Mouse (Mus musculus) embryonic facial prominence, embryonic 11.5 days (tissue): Measurements from ENCODE around the gene BC107364. TPM values are rescaled to one million over a fixed set of nuclear protein-coding genes. Genes with fewer than 3 reads are reported as not detected.
"Not testable (repeated sequence)": the region's sequence is repeated elsewhere in the genome, so short reads cannot be mapped to it uniquely, and the experiment has no call there.

Experiments
- ATAC-seq: fragments of 200-750 bp; cut with Nextera tagmentation; replicated peaks from 2 replicates; pipeline ENCODE4 v1.8.0; 2017; ENCODE audit warnings: low read depth; ENCODE audit not compliant: insufficient number of reproducible peaks, low FRiP score, low TSS enrichment
- DNase-seq: peaks from one replicate; pipeline ENCODE4 v3.0.0-alpha.2; 2015; ENCODE audit warnings: low spot score
- H3K27ac ChIP-seq: fragments of 300-500 bp; sonication (generic); replicated peaks from 2 replicates; pipeline ENCODE4 v1.5.1; 2014; ENCODE audit warnings: mild to moderate bottlenecking, low read depth, low read length, control low read depth
- H3K27me3 ChIP-seq: fragments of 300-500 bp; sonication (generic); 2 replicates; pipeline ENCODE4 v1.6.1; 2014; ENCODE audit warnings: mild to moderate bottlenecking, low read length, moderate library complexity, mixed read lengths; ENCODE audit not compliant: control insufficient read depth, insufficient read depth
- H3K36me3 ChIP-seq: fragments of 300-500 bp; sonication (generic); replicated peaks from 2 replicates; pipeline ENCODE4 v1.6.1; 2014; ENCODE audit warnings: low read depth, mild to moderate bottlenecking, low read length, moderate library complexity, mixed read lengths; ENCODE audit not compliant: control insufficient read depth, insufficient read depth
- H3K4me1 ChIP-seq: fragments of 300-500 bp; sonication (generic); 2 replicates; pipeline ENCODE4 v1.6.1; 2014; ENCODE audit warnings: low read length, mixed read lengths; ENCODE audit not compliant: control insufficient read depth, insufficient read depth
- H3K4me2 ChIP-seq: fragments of 300-500 bp; sonication (generic); 2 replicates; pipeline ENCODE4 v1.6.1; 2014; ENCODE audit warnings: low read depth, mild to moderate bottlenecking, control low read depth, low read length, moderate library complexity
- H3K4me3 ChIP-seq: fragments of 300-500 bp; sonication (generic); 2 replicates; pipeline ENCODE4 v1.5.1; 2014; ENCODE audit warnings: low read depth, low read length, control low read depth
- H3K9ac ChIP-seq: fragments of 300-500 bp; sonication (generic); replicated peaks from 2 replicates; pipeline ENCODE4 v1.6.1; 2014; ENCODE audit warnings: mild to moderate bottlenecking, control low read depth, low read length
- H3K9me3 ChIP-seq: fragments of 300-500 bp; sonication (generic); replicated peaks from 2 replicates; pipeline ENCODE4 v1.6.1; 2016; ENCODE audit warnings: mild to moderate bottlenecking, low read length, inconsistent platforms, mixed read lengths; ENCODE audit not compliant: control insufficient read depth
- WGBS: fragments of 180-500 bp; shearing (Covaris S2); extraction: QIAGEN DNeasy Blood & Tissue Kit; methylation state at CpG from one replicate; pipeline ENCODE4 v1.1.7; 2014; 5-methylcytosine and 5-hydroxymethylcytosine counted together
- polyA plus RNA-seq: library from polyadenylated mRNA; unstranded; fragments of >200 nt; fragmentation: Nextera tagmentation; extraction: Ambion mirVana; gene quantifications from 2 replicates; pipeline ENCODE4 v1.2.1, GENCODE M21; 2014

BC107364 gene
- polyA plus RNA-seq, 1 experiment from 2014 or later, result not detected

- no CpG with 5 or more reads among the region's 55 CpGs for WGBS
- H3K9me3 ChIP-seq, H3K36me3 ChIP-seq, DNase-seq, H3K27me3 ChIP-seq, H3K4me1 ChIP-seq: not testable (repeated sequence)
- peak; percentile 84 for ATAC-seq
- Histone ChIP-seq H3K27ac (0 out of 2 replicates have a peak overlapping the region, but pooled peaks have one; percentile 35), H3K4me3 (peak overlapping the region; percentile 21; the same call in 1 of the 2 replicates), H3K9ac (peak overlapping the region; percentile 28; the same call in 1 of the 2 replicates), H3K4me2 (peak overlapping the region; percentile 41)
Measured at GRCm38 (mm10) chr3:96488290-96488906, 36.3 kb upstream of the BC107364 start.

GRCm38 (mm10) chr3:96487596-96488289 is 35.6 kb upstream of the BC107364 start:
- Histone ChIP-seq H3K27me3 (no peaks in the 10 kb centered on the region), H3K4me3 (peak overlapping the region; percentile 21; the same call in 1 of the 2 replicates), H3K36me3 (no peaks in the 10 kb centered on the region), H3K9me3 (no peaks in the 10 kb centered on the region), H3K27ac (0 out of 2 replicates have a peak overlapping the region, but pooled peaks have one; percentile 35), H3K4me2 (peak overlapping the region; percentile 41), H3K9ac (peak overlapping the region; percentile 28; the same call in 1 of the 2 replicates), H3K4me1 (peaks cover 2% of the 10 kb centered on the region; the same call in 1 of the 2 replicates)
- 4% methylated on average over 26 of the region's 26 CpGs for WGBS
- peak; percentile 36 for DNase-seq
- ATAC-seq, result no peak

- 0 out of 2 replicates have a peak overlapping the region, but pooled peaks have one; percentile 34 for H3K9ac ChIP-seq
- DNase-seq (peak; percentile 33), ATAC-seq (peak; percentile 79)
- not testable (repeated sequence) for H3K4me3 ChIP-seq, H3K27me3 ChIP-seq, H3K9me3 ChIP-seq, H3K36me3 ChIP-seq, H3K4me1 ChIP-seq, H3K27ac ChIP-seq
- WGBS, result 16% methylated on average over 5 of the region's 38 CpGs
- H3K4me2 ChIP-seq, result peak overlapping the region; percentile 32; the same call in 1 of the 2 replicates
Measured at GRCm38 (mm10) chr3:96486828-96487559, 34.9 kb upstream of the BC107364 start.

GRCm38 (mm10) chr3:96486064-96486827 is 34.1 kb upstream of the BC107364 start:
- not testable (repeated sequence) for H3K4me3 ChIP-seq, H3K4me1 ChIP-seq, H3K9me3 ChIP-seq, H3K36me3 ChIP-seq, H3K9ac ChIP-seq, H3K27ac ChIP-seq, H3K4me2 ChIP-seq, H3K27me3 ChIP-seq, DNase-seq
- peak; percentile 76 for ATAC-seq
- WGBS, result 0% methylated on average over 4 of the region's 34 CpGs

- Histone ChIP-seq H3K9ac (peak overlapping the region; percentile 22), H3K4me2 (no peak overlapping the region)
- 77% methylated on average over 2 of the region's 2 CpGs for WGBS
Measured at GRCm38 (mm10) chr3:96485361-96485760, 33.3 kb upstream of the BC107364 start.

GRCm38 (mm10) chr3:96484921-96485320 is 32.8 kb upstream of the BC107364 start:
- Histone ChIP-seq H3K9ac (no peak overlapping the region; the same call in 1 of the 2 replicates), H3K27ac (no peak overlapping the region), H3K4me1 (peaks cover 2% of the 10 kb centered on the region; the same call in 1 of the 2 replicates), H3K36me3 (no peaks in the 10 kb centered on the region), H3K4me2 (no peak overlapping the region), H3K27me3 (no peaks in the 10 kb centered on the region), H3K9me3 (no peaks in the 10 kb centered on the region), H3K4me3 (no peak overlapping the region)
- ATAC-seq (no peak), DNase-seq (no peak)
- 81% methylated on average over 4 of the region's 4 CpGs for WGBS

More at GRCm38 (mm10) chr3:96485361-96485760, 33.3 kb upstream of the BC107364 start:
- Histone ChIP-seq H3K27ac (no peak overlapping the region), H3K9me3 (no peaks in the 10 kb centered on the region), H3K4me1 (peaks cover 2% of the 10 kb centered on the region; the same call in 1 of the 2 replicates), H3K27me3 (no peaks in the 10 kb centered on the region), H3K4me3 (no peak overlapping the region), H3K36me3 (no peaks in the 10 kb centered on the region)
- DNase-seq (no peak), ATAC-seq (no peak)

- no peak overlapping the region for H3K9ac ChIP-seq
- DNase-seq (no peak), ATAC-seq (no peak)
- H3K4me2 ChIP-seq, result no peak overlapping the region
- H3K36me3 ChIP-seq, result no peaks in the 10 kb centered on the region
- WGBS, result 91% methylated on average over 2 of the region's 2 CpGs
- no peaks in the 10 kb centered on the region; the same call in 1 of the 2 replicates for H3K27me3 ChIP-seq
- no peaks in the 10 kb centered on the region for H3K9me3 ChIP-seq
- peaks cover 2% of the 10 kb centered on the region; the same call in 1 of the 2 replicates for H3K4me1 ChIP-seq
- H3K4me3 ChIP-seq, result no peak overlapping the region
- H3K27ac ChIP-seq, result no peak overlapping the region
Measured at GRCm38 (mm10) chr3:96483946-96484345, 31.8 kb upstream of the BC107364 start.
